Mouse (Mus musculus): Measurements from ENCODE around the gene Atg9b.

DNA sequence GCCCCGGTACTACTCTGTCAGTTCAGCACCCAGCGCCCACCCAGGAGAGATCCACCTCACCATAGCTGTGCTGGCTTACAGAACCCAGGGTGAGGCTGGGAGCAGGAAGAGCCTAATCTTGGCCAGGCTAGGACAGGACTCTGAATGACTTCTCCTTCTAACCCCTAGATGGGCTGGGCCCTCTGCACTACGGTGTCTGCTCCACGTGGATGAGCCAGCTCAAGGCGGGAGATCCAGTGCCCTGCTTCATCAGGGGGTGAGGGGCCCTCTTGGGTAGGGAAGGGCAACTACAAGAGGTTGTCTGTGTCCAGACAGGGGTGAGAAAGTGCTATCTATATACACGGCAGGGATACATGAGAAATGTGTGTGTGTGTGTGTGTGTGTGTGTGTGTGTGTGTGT lies 10.5 kb downstream of the Atg9b start:
- TF ChIP-seq CTCF (conservative IDR thresholded peaks at IDR 0.05; ENCODE audit: insufficient read depth, insufficient read length, low read depth, low read length) (no peak), POLR2A (IDR thresholded peaks at IDR 0.05; ENCODE audit: low read depth, low read length) (no peak)
